Mouse (Mus musculus) hematopoietic multipotent progenitor cell, adult 10-12 weeks (in vitro differentiated cells): ENCODE results near the gene Casc1. TPM values are rescaled to one million over a fixed set of nuclear protein-coding genes. Genes with fewer than 3 reads are reported as not detected.

Experiments
- polyA plus RNA-seq: library from polyadenylated mRNA; stranded (reverse); fragments of >175 nt; gene quantifications from 2 replicates; pipeline ENCODE4 v1.2.3, GENCODE M21; 2012; ENCODE audit warnings: low replicate concordance

Casc1 gene
- polyA plus RNA-seq, result 0.04 and 0.05 TPM in 2 replicates

GRCm38 (mm10) chr6:145210816-145211338 is at the start of gene Casc1, which contains the start of gene Etfrf1:
TSS of gene Casc1 (minus strand) at chr6:145211005.
TSS of gene Etfrf1 (plus strand) at chr6:145211134.

GRCm38 (mm10) chr6:145250185-145250791 is 39.5 kb upstream of the Casc1 start, which contains the start of gene Kras:
TSS of gene Kras (minus strand) at chr6:145250239.

Other genes starting within 250 kb of the Casc1 start
- 0.37 and 0.92 TPM in 2 replicates for gene Bcat1, start 134.8 kb downstream of the Casc1 start, polyA plus RNA-seq
- gene Lrmp, start 95.4 kb downstream of the Casc1 start, polyA plus RNA-seq, result 113 and 193 TPM in 2 replicates
- gene Etfrf1, start 129 bp upstream of the Casc1 start, polyA plus RNA-seq, result 1.00 and 1.4 TPM in 2 replicates
- gene Kras, start 39.2 kb upstream of the Casc1 start, polyA plus RNA-seq, result 32.6 and 66.5 TPM in 2 replicates